Mouse (Mus musculus) urinary bladder, postnatal 14 days (tissue): ENCODE results near the gene Upk3b.

ENCODE experiments used
- DNase-seq: peaks from one replicate; pipeline ENCODE4 v3.0.0; 2021; ENCODE audit warnings: low spot score

Gene Upk3b

GRCm38 (mm10) chr5:136075076-136075475, 36.8 kb downstream of the Upk3b start:
- DNase-seq = no peak

GRCm38 (mm10) chr5:136076284-136076683, 38.0 kb downstream of the Upk3b start:
- no peak for DNase-seq

GRCm38 (mm10) chr5:136077001-136077550, 38.8 kb downstream of the Upk3b start:
- DNase-seq = no peak

- no peak for DNase-seq
Observed at GRCm38 (mm10) chr5:136078136-136078535, 39.8 kb downstream of the Upk3b start.

GRCm38 (mm10) chr5:136082345-136082744, 44.0 kb downstream of the Upk3b start:
- DNase-seq = no peak

GRCm38 (mm10) chr5:136083669-136084107, 45.4 kb downstream of the Upk3b start, which contains the start of gene Rasa4:
Gene Rasa4 (plus strand): TSS chr5:136083916.
- DNase-seq = peak; percentile 94

GRCm38 (mm10) chr5:136084144-136084881, 46.0 kb downstream of the Upk3b start:
- DNase-seq = no peak

GRCm38 (mm10) chr5:136084891-136085651, 46.8 kb downstream of the Upk3b start:
- DNase-seq = no peak

- DNase-seq = no peak
Observed at GRCm38 (mm10) chr5:136086290-136086689, 48.0 kb downstream of the Upk3b start.

- DNase-seq = no peak
Observed at GRCm38 (mm10) chr5:136088821-136089575, 50.7 kb downstream of the Upk3b start.

GRCm38 (mm10) chr5:136091927-136092326, 53.6 kb downstream of the Upk3b start:
- DNase-seq = no peak

- DNase-seq = peak; percentile 37
Observed at GRCm38 (mm10) chr5:136094249-136095010, 56.1 kb downstream of the Upk3b start.

- DNase-seq = no peak
Observed at GRCm38 (mm10) chr5:136095089-136095488, 56.8 kb downstream of the Upk3b start.
